Mouse (Mus musculus) lung, embryonic 15.5 days (tissue): Measurements from ENCODE around the gene Ttc30a1. TPM values are rescaled to one million over a fixed set of nuclear protein-coding genes. Genes with fewer than 3 reads are reported as not detected.
A peak's percentile ranks its signal among the peaks of the same experiment; 100 is the strongest.
"Not testable (repeated sequence)": the region's sequence is repeated elsewhere in the genome, so short reads cannot be mapped to it uniquely, and the experiment has no call there.

Experiments used
- ATAC-seq: fragments of 200-750 bp; cut with Nextera tagmentation; 2 replicates; pipeline ENCODE4 v1.8.0; 2017; ENCODE audit warnings: moderate number of reproducible peaks, borderline replicate concordance; ENCODE audit not compliant: low FRiP score, low TSS enrichment; ENCODE audit errors: extremely low read depth
- H3K27ac ChIP-seq: fragments of 300-500 bp; sonication (generic); 2 replicates; pipeline ENCODE4 v1.5.1; 2015; ENCODE audit warnings: moderate library complexity, mild to moderate bottlenecking, inconsistent platforms
- H3K27me3 ChIP-seq: fragments of 300-500 bp; sonication (generic); 2 replicates; pipeline ENCODE4 v1.6.1; 2015; ENCODE audit warnings: inconsistent platforms
- H3K36me3 ChIP-seq: fragments of 300-500 bp; sonication (generic); 2 replicates; pipeline ENCODE4 v1.6.1; 2015; ENCODE audit warnings: inconsistent platforms
- H3K4me1 ChIP-seq: fragments of 300-500 bp; sonication (generic); 2 replicates; pipeline ENCODE4 v1.6.1; 2015; ENCODE audit warnings: inconsistent platforms
- H3K4me2 ChIP-seq: fragments of 300-500 bp; sonication (generic); 2 replicates; pipeline ENCODE4 v1.6.1; 2015; ENCODE audit warnings: inconsistent platforms, mild to moderate bottlenecking, moderate library complexity
- H3K4me3 ChIP-seq: fragments of 300-500 bp; sonication (generic); 2 replicates; pipeline ENCODE4 v1.5.1; 2015; ENCODE audit warnings: mild to moderate bottlenecking, inconsistent platforms
- H3K9ac ChIP-seq: fragments of 300-500 bp; sonication (generic); 2 replicates; pipeline ENCODE4 v1.6.1; 2015; ENCODE audit warnings: inconsistent platforms
- H3K9me3 ChIP-seq: fragments of 300-500 bp; sonication (generic); 2 replicates; pipeline ENCODE4 v1.6.1; 2016; ENCODE audit warnings: inconsistent platforms
- WGBS: fragments of 180-500 bp; shearing (Covaris S2); methylation state at CpG from one replicate; pipeline ENCODE4 v1.1.7; 2015; 5-methylcytosine and 5-hydroxymethylcytosine counted together
- polyA plus RNA-seq: library from polyadenylated mRNA; unstranded; fragments of >200 nt; fragmentation: Nextera tagmentation; extraction: Ambion mirVana; gene quantifications from 2 replicates; pipeline ENCODE4 v1.2.1, GENCODE M21; 2015

The Ttc30a1 gene
- polyA plus RNA-seq = 9.4 and 9.5 TPM in 2 replicates

DNA sequence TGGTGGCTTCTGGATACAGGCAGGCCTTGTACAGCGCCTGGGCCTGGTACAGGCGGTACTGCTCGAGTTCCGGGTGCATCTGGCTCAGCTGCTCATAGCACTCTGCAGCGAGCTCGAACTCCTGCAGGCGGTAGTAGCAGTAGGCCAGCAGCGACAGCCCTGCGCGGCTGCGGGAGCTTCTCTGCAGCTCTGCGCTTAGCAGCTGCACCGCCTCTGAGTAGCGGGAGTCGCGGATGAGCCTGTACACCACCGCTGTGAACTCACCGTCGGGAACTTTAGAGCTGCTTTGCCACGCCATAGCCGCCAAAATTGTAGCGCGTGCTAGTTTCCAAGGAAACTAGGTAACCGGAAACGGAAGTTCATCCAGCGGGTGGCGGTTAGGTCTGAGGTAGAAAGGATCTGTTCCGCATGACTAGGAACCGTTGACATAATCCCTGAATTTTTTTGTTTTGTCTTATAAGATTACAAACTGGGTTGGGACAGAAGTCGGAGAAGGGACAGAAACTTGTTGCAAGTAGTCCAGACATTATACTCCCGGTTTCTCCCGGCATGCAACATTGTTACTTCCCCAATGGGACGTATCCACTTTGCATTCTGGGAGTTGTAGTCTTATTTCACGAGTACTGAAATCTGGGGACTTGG, at the start of gene Ttc30a1:
Ttc30a1 (minus strand) TSS at position 528 of the 642 bp plus-strand sequence.
- H3K4me3 ChIP-seq = peak within 1 kb of the TSS; percentile 51
- H3K4me2 ChIP-seq = peak within 1 kb of the TSS; percentile 77
- WGBS = 4% methylated on average over 34 of the region's 34 CpGs
- H3K9me3 ChIP-seq, H3K36me3 ChIP-seq, H3K4me1 ChIP-seq, H3K27me3 ChIP-seq: not testable (repeated sequence)
- peak; percentile 50; the same call in 1 of the 2 replicates for ATAC-seq
- peak within 1 kb of the TSS; percentile 38 for H3K9ac ChIP-seq
- peak within 1 kb of the TSS; percentile 53 for H3K27ac ChIP-seq

DNA sequence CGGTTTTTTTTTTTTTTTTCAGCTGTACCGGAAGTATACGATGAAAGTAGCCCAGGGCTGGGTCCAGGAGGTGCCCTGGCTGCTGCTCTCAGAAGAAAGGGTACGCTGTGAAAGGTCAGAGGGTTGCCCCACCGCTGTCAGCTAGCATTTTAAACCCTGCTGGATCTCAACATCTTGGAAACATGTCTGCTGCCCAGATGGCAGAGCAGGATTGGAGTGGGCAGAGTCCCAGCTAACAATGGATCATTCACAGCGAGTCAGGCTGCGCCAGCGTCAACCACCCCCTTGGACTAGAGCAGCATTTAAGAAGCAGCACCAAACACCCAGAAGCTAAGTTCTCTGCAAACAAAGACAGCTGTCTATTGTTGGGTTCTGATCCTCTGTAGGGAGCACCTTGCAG, 48.3 kb upstream of the Ttc30a1 start:
- Histone ChIP-seq H3K9me3 (no peaks in the 10 kb centered on the region), H3K36me3 (no peaks in the 10 kb centered on the region), H3K9ac (no peak overlapping the region), H3K4me1 (peaks cover 16% of the 10 kb centered on the region), H3K4me2 (peak overlapping the region; percentile 45), H3K4me3 (no peak overlapping the region), H3K27me3 (no peaks in the 10 kb centered on the region), H3K27ac (no peak overlapping the region)
- 41% methylated on average over 8 of the region's 8 CpGs for WGBS
- no peak for ATAC-seq

DNA sequence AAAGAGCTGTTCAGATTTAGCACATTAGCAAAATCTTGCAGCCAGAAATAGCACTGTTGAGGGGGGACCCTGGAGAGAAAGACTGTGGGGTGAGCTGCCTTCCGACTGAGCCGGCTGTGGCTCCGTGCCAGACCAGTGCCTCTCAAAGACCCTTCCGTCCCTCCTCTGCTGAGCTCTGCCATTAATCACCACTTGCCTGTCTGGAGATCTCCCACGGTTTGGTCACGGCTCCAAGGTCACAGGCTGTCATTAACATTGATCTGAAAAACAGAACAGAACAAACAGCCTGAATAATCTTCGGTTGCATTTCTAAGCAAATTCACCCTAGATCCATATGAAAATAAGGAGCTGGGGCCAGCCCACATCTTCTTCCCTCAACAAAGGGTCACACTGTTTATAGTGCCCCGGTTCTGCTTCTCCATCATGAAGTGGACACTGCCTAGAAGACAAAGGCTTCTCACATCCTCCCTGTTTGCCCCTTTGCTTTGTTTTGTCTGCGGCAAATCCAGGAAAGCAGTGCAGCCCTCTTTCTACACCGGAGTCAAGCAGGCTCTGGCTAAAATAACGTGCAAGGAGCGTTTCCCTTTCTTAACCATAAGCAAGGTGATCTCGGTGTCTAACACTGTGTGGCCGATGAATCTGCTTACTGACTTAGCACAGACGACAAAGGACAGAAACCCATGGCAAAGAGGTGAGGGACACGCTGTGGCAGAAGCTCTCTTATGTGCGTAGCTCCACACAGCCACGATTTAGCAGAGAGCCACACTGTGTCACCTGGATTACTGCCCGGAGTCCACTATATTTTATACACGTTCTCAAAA, 47.5 kb upstream of the Ttc30a1 start:
- H3K9me3 ChIP-seq = no peaks in the 10 kb centered on the region
- WGBS = 20% methylated on average over 20 of the region's 20 CpGs
- H3K9ac ChIP-seq = no peak overlapping the region
- ATAC-seq = peak; percentile 39; the same call in 1 of the 2 replicates
- H3K27ac ChIP-seq = no peak overlapping the region
- H3K4me3 ChIP-seq = no peak overlapping the region; the same call in 1 of the 2 replicates
- H3K27me3 ChIP-seq = no peaks in the 10 kb centered on the region
- H3K36me3 ChIP-seq = no peaks in the 10 kb centered on the region
- H3K4me2 ChIP-seq = peak overlapping the region; percentile 45
- peaks cover 16% of the 10 kb centered on the region for H3K4me1 ChIP-seq

DNA sequence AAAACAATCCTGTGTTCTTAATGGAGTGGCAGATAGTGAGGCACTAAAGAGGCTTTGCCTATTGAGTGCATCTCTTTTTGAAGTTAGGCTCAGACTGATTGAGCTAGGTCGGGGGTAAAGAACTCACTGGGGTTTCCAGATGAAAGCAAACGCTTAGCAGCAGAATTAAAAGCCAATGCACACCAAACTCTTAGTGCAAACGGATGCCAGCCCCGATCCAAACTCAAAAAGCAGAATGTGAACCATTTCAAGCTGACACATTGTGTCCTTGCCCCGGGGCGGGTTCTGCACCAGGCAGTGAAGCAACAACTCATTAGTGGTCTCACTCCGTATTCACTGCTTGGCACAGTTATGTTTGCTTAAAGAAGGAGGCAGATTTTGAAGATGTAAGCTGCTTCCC, 35.1 kb upstream of the Ttc30a1 start:
- Histone ChIP-seq H3K27me3 (no peaks in the 10 kb centered on the region), H3K36me3 (no peaks in the 10 kb centered on the region), H3K9me3 (no peaks in the 10 kb centered on the region), H3K4me3 (no peak overlapping the region), H3K4me2 (no peak overlapping the region), H3K9ac (no peak overlapping the region), H3K27ac (no peak overlapping the region), H3K4me1 (peaks cover 3% of the 10 kb centered on the region; the same call in 1 of the 2 replicates)
- 11% methylated on average over 7 of the region's 7 CpGs for WGBS
- no peak for ATAC-seq

DNA sequence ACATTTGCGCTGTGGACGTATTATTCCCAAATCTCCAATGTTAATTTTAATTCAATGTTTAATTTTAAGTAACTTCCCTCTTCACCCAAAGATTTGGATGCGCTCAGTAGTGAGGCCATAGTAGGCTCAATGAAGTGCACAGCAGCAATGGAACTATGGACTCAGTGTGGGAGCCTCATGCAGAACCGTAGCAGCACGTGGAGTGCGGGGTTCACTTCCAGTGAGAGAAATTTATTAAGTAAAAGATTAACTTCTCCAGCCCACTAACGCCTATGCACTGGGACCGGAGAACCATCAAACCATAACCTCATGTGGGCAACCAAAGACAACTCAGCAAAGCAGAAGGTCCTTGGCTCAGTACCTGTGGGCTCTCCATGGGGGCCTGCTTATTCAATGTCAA, 34.4 kb upstream of the Ttc30a1 start:
- ATAC-seq = no peak

DNA sequence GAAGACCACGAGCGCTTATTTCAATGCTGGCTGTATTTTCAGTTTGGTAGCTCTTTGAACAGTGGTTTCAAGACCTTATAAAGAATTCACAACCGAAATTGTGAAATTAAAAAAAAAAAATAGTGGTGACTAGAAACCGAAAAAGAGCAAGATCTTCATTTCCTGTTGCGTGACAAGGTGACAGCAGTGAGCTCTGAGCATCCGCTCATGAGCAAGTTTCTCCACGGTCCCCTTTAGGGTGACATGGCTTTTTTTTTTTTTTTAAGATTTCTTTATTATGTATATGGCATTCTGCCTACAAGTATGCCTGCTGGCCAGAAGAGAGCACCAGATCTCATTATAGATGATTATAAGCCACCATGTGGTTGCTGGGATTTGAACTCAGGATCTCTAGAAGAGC, 33.7 kb upstream of the Ttc30a1 start:
- no peak overlapping the region for H3K27ac ChIP-seq
- no peak overlapping the region for H3K4me3 ChIP-seq
- no peaks in the 10 kb centered on the region for H3K36me3 ChIP-seq
- H3K4me1 ChIP-seq = peaks cover 3% of the 10 kb centered on the region
- no peaks in the 10 kb centered on the region for H3K9me3 ChIP-seq
- no peak overlapping the region for H3K4me2 ChIP-seq
- ATAC-seq = no peak
- H3K9ac ChIP-seq = no peak overlapping the region
- H3K27me3 ChIP-seq = no peaks in the 10 kb centered on the region
- WGBS = 87% methylated on average over 7 of the region's 7 CpGs

More for the DNA sequence above, 34.4 kb upstream of the Ttc30a1 start:
- 82% methylated on average over 8 of the region's 8 CpGs for WGBS
- H3K27me3 ChIP-seq = no peaks in the 10 kb centered on the region
- no peak overlapping the region for H3K4me2 ChIP-seq
- no peak overlapping the region for H3K27ac ChIP-seq
- H3K9me3 ChIP-seq = no peaks in the 10 kb centered on the region
- peaks cover 3% of the 10 kb centered on the region; the same call in 1 of the 2 replicates for H3K4me1 ChIP-seq
- no peaks in the 10 kb centered on the region for H3K36me3 ChIP-seq
- no peak overlapping the region for H3K4me3 ChIP-seq
- no peak overlapping the region for H3K9ac ChIP-seq

DNA sequence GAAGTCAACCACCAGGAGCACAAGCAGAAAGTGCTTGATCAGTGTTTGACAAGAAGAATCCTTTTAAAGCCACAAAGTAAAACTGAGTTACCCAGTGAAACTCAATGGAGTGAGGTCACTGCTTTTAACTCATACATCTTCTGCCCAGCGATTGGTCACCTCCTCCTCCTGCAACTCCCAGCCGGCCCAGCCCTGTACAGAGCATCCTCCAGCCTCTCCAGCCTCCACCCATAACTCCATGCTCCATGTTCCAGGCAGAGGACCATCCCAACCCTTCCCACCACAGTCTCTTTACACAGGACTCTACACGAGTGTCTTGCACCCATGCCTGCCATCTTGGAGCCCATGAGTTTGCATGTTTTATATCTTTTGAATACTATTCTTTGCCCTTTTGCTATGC, 32.9 kb upstream of the Ttc30a1 start:
- ATAC-seq = 0 out of 2 replicates have a peak, but pooled peaks have one; percentile 52
- no peak overlapping the region for H3K27ac ChIP-seq
- no peak overlapping the region for H3K9ac ChIP-seq
- H3K27me3 ChIP-seq = no peaks in the 10 kb centered on the region
- no peak overlapping the region for H3K4me3 ChIP-seq
- 81% methylated on average over 3 of the region's 3 CpGs for WGBS
- H3K9me3 ChIP-seq = no peaks in the 10 kb centered on the region
- H3K4me1 ChIP-seq = peaks cover 3% of the 10 kb centered on the region
- no peaks in the 10 kb centered on the region for H3K36me3 ChIP-seq
- H3K4me2 ChIP-seq = no peak overlapping the region

DNA sequence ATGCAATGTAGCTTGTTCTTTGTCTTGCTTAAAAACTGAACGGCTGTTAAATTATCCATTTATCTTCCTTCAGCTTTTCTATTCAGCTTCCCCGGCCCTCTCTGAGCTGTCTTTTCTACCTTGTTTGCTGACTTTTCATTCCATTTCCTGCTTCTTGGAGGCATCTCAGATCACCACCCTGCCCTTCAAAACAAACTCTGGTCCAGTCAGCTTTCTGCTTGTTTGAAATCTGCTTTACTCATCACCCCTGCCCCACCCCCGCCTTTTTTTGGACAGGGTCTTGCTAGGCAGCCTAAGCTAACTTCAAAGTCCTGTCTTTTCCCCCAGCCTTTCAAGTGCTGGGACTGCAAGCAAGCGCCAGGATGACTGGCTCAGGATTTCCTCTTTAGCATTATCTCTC, 24.4 kb upstream of the Ttc30a1 start:
- Histone ChIP-seq H3K27ac (no peak overlapping the region), H3K4me1 (no peaks in the 10 kb centered on the region; the same call in 1 of the 2 replicates), H3K27me3 (no peaks in the 10 kb centered on the region), H3K36me3 (no peaks in the 10 kb centered on the region), H3K9me3 (no peaks in the 10 kb centered on the region), H3K4me3 (no peak overlapping the region), H3K9ac (no peak overlapping the region), H3K4me2 (no peak overlapping the region)
- ATAC-seq = no peak
- WGBS = 12% methylated on average over 4 of the region's 4 CpGs

DNA sequence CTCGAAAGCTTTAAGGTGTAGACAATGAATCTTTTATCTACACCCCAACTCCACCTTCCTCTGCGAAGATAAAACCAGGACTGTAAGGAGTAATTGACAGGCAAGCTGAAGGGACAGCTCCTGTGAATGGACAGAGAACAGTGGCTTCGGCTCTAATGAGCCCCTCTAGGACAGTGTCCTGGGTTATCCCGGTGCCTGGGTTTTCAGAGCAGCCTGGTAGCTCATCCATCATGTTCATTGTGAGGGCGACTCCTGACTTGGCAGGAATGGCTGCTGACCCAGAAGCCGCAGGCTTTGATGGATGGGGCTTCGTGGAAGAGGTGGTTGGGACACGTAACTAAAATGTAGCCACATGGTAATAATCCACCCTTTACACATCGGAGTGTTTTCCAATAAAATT, 21.1 kb upstream of the Ttc30a1 start:
- ATAC-seq = no peak

DNA sequence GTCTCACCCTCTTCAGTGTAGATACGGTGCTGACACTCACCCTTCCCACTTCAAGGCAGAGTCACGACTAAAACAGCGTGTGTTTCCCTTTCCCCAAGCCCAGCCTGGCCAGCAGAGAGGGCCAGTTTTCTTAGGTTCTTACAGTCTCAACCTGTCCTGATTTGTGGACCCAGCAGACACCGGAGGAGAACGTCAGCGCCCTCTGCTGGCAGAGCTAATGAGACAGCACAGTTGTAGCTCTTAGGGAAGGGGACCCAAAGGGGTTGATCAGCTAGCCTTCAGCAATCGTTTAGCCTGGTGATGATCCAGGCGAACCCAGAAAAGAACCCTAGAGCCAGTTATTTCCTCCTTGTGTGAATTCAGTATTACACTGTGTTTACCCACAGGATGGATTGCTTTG, 19.6 kb upstream of the Ttc30a1 start:
- no peak for ATAC-seq
- Histone ChIP-seq H3K36me3 (no peaks in the 10 kb centered on the region), H3K4me3 (no peak overlapping the region), H3K9me3 (no peaks in the 10 kb centered on the region), H3K9ac (no peak overlapping the region), H3K4me2 (no peak overlapping the region), H3K27me3 (no peaks in the 10 kb centered on the region; the same call in 1 of the 2 replicates), H3K27ac (no peak overlapping the region), H3K4me1 (peaks cover 24% of the 10 kb centered on the region)
- WGBS = 43% methylated on average over 8 of the region's 8 CpGs

More for the DNA sequence above, 21.1 kb upstream of the Ttc30a1 start:
- Histone ChIP-seq H3K27me3 (no peaks in the 10 kb centered on the region), H3K36me3 (no peaks in the 10 kb centered on the region), H3K27ac (no peak overlapping the region), H3K9me3 (no peaks in the 10 kb centered on the region), H3K4me3 (no peak overlapping the region), H3K9ac (no peak overlapping the region), H3K4me2 (no peak overlapping the region), H3K4me1 (peaks cover 20% of the 10 kb centered on the region)
- WGBS = 32% methylated on average over 9 of the region's 9 CpGs

DNA sequence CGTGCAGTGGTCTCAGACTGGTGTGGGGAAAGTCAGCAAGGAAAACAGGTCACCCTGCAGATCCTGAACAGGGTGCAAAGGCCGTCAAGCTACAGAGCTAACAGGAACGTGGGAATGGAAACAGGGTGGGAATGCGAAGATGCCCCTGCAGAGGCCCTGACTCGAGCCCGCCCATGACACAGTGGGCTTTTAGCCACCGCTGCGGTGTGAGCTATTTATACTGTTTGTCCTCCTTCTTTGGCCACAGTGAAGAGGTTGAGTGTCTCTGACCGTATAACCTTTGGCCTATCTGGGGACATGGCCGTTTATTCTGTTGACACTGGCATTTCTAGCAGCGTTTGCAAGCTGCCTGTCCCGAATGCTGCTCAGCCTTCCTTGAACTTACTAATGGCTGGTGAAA, 17.9 kb upstream of the Ttc30a1 start:
- WGBS = 34% methylated on average over 12 of the region's 12 CpGs
- no peaks in the 10 kb centered on the region; the same call in 1 of the 2 replicates for H3K27me3 ChIP-seq
- no peaks in the 10 kb centered on the region for H3K9me3 ChIP-seq
- peaks cover 24% of the 10 kb centered on the region for H3K4me1 ChIP-seq
- H3K36me3 ChIP-seq = no peaks in the 10 kb centered on the region
- no peak overlapping the region for H3K9ac ChIP-seq
- no peak overlapping the region for H3K4me3 ChIP-seq
- no peak overlapping the region for H3K4me2 ChIP-seq
- no peak for ATAC-seq
- no peak overlapping the region for H3K27ac ChIP-seq

DNA sequence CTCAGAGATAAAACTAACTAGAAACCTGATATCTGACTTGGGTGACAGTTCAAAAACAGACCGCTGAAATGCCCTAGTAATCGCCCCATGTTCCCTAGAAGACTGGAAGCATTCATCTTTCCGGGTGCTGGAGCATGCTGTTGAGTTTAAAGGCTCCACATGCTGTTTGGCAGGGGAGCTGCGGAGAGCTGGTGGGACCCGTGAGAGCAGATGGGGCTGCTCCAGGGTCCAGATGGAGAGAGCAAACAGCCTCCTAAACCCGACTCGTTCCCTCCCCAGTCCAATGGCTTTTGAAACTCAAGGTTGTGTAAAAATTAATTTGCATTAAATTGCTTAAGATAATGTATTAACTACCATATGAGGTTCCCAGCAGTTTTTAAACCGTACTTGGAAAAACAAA, 16.9 kb upstream of the Ttc30a1 start:
- H3K4me2 ChIP-seq = no peak overlapping the region
- no peak overlapping the region for H3K9ac ChIP-seq
- WGBS = 12% methylated on average over 8 of the region's 8 CpGs
- H3K27ac ChIP-seq = no peak overlapping the region
- no peaks in the 10 kb centered on the region; the same call in 1 of the 2 replicates for H3K27me3 ChIP-seq
- no peak for ATAC-seq
- H3K36me3 ChIP-seq = no peaks in the 10 kb centered on the region
- H3K4me1 ChIP-seq = peaks cover 24% of the 10 kb centered on the region
- H3K4me3 ChIP-seq = no peak overlapping the region
- no peaks in the 10 kb centered on the region for H3K9me3 ChIP-seq
